21 mouse cellular contexts compared by ENCODE assay signal in genomic region chr10:63803909-63804308, GRCm38 (mm10).
A peak's percentile ranks its signal among the peaks of the same experiment; 100 is the strongest.
DNase-seq lines count a peak whose midpoint lies in the region; ATAC-seq and TF ChIP-seq lines count a peak whose summit lies in the region.
"Had no signal": no experiment of that assay in that cellular context is flagged by ENCODE, and none has a peak within 500 bp of the region (broad histone marks: within the 10 kb centered on the region; RNA-seq: fewer than 3 reads in every experiment).

No protein-coding gene starts in this region.

- ATAC-seq in hindbrain, postnatal 0 days: no peak
- ATAC-seq in hindbrain, embryonic 16.5 days: no peak
- ATAC-seq in midbrain, embryonic 15.5 days (replicated peaks): no peak

- no peak overlapping the region for H3K4me3 ChIP-seq in hindbrain, postnatal 0 days (ENCODE audit: low read length)
- no peak overlapping the region for H3K4me3 ChIP-seq in hindbrain, embryonic 16.5 days (ENCODE audit: low read length)
- H3K4me3 ChIP-seq in midbrain, embryonic 15.5 days: no peak overlapping the region
- H3K4me3 ChIP-seq: midbrain, embryonic 12.5 days; myocyte; neural tube, embryonic 15.5 days; stomach, embryonic 15.5 days had no signal

- no peaks in the 10 kb centered on the region for H3K27me3 ChIP-seq in hindbrain, postnatal 0 days (ENCODE audit: insufficient read depth, low read length)
- no peaks in the 10 kb centered on the region for H3K27me3 ChIP-seq in hindbrain, embryonic 16.5 days (replicated peaks; ENCODE audit: control insufficient read depth, insufficient read depth, low read length)
- H3K27me3 ChIP-seq in midbrain, embryonic 15.5 days (replicated peaks): no peaks in the 10 kb centered on the region
- H3K27me3 ChIP-seq: midbrain, embryonic 12.5 days; neural tube, embryonic 15.5 days; stomach, embryonic 15.5 days had no signal

- H3K4me2 ChIP-seq in hindbrain, postnatal 0 days (ENCODE audit: low read depth, low read length): no peak overlapping the region
- H3K4me2 ChIP-seq in hindbrain, embryonic 16.5 days (ENCODE audit: low read length): no peak overlapping the region
- no peak overlapping the region for H3K4me2 ChIP-seq in midbrain, embryonic 15.5 days
- H3K4me2 ChIP-seq: liver, embryonic 11.5 days; lung, embryonic 14.5 days; midbrain, embryonic 12.5 days; neural tube, embryonic 15.5 days; stomach, embryonic 15.5 days had no signal

- 85% methylated on average over 6 of the region's 6 CpGs for WGBS in hindbrain, postnatal 0 days
- WGBS in hindbrain, embryonic 16.5 days: 73% methylated on average over 6 of the region's 6 CpGs
- WGBS in midbrain, embryonic 15.5 days: 89% methylated on average over 6 of the region's 6 CpGs

- TF ChIP-seq CTCF in hindbrain, postnatal 0 days (IDR thresholded peaks at IDR 0.05; ENCODE audit: low read depth): no peak

- H3K36me3 ChIP-seq in hindbrain, postnatal 0 days (ENCODE audit: insufficient read depth, low read length): no peaks in the 10 kb centered on the region
- no peaks in the 10 kb centered on the region for H3K36me3 ChIP-seq in hindbrain, embryonic 16.5 days (ENCODE audit: control insufficient read depth, insufficient read depth, low read length)
- H3K36me3 ChIP-seq in midbrain, embryonic 15.5 days (replicated peaks): no peaks in the 10 kb centered on the region
- H3K36me3 ChIP-seq: midbrain, embryonic 12.5 days; neural tube, embryonic 15.5 days; stomach, embryonic 15.5 days had no signal

- DNase-seq in hindbrain, postnatal 0 days (ENCODE audit: low spot score): peak; percentile 10
- DNase-seq in brain, embryonic 18.5 days (ENCODE audit: low read depth, low spot score): peak; percentile 74
- peak; percentile 72 for DNase-seq in layer of hippocampus, adult 11-12 months (ENCODE audit: low spot score)
- peak; percentile 32 to 50 for DNase-seq in layer of hippocampus, postnatal 36 days
- DNase-seq in gastrocnemius, postnatal 14 days: no peak
- DNase-seq in kidney, adult 8-10 months: no peak
- DNase-seq: adrenal gland, postnatal 25 days; cerebellum, adult 9-10 months; heart, adult 11 months; heart, postnatal 4 days; kidney, adult 18-20 months; kidney, postnatal 14 days; lung, embryonic 14.5 days; lung, postnatal 4 days had no signal

- no peak overlapping the region for H3K27ac ChIP-seq in hindbrain, postnatal 0 days
- no peak overlapping the region for H3K27ac ChIP-seq in hindbrain, embryonic 16.5 days (ENCODE audit: low read depth, low read length)
- H3K27ac ChIP-seq in midbrain, embryonic 15.5 days: no peak overlapping the region
- H3K27ac ChIP-seq: midbrain, embryonic 12.5 days; neural tube, embryonic 15.5 days; stomach, embryonic 15.5 days had no signal

- no peak overlapping the region for H3K9ac ChIP-seq in hindbrain, postnatal 0 days (replicated peaks; ENCODE audit: low read length)
- no peak overlapping the region for H3K9ac ChIP-seq in hindbrain, embryonic 16.5 days (ENCODE audit: low read depth, low read length)
- no peak overlapping the region for H3K9ac ChIP-seq in midbrain, embryonic 15.5 days
- H3K9ac ChIP-seq: lung, embryonic 14.5 days; midbrain, embryonic 12.5 days; neural tube, embryonic 15.5 days; stomach, embryonic 15.5 days had no signal

- H3K9me3 ChIP-seq in hindbrain, postnatal 0 days (ENCODE audit: low read length): no peaks in the 10 kb centered on the region
- peaks cover 4% of the 10 kb centered on the region; the same call in 1 of the 2 replicates for H3K9me3 ChIP-seq in hindbrain, embryonic 16.5 days (ENCODE audit: control insufficient read depth, low read length)
- no peaks in the 10 kb centered on the region for H3K9me3 ChIP-seq in midbrain, embryonic 15.5 days
- H3K9me3 ChIP-seq: midbrain, embryonic 12.5 days; neural tube, embryonic 15.5 days; stomach, embryonic 15.5 days had no signal

- intact Hi-C loops in gastrocnemius, postnatal 14 days (cut with DNase I; ENCODE audit: low total_unique reads): no loop called here

- no peaks in the 10 kb centered on the region for H3K4me1 ChIP-seq in hindbrain, postnatal 0 days (ENCODE audit: insufficient read depth, low read length)
- no peaks in the 10 kb centered on the region for H3K4me1 ChIP-seq in hindbrain, embryonic 16.5 days (ENCODE audit: control insufficient read depth, insufficient read depth, low read depth, low read length)
- H3K4me1 ChIP-seq in midbrain, embryonic 15.5 days: no peaks in the 10 kb centered on the region
- H3K4me1 ChIP-seq: midbrain, embryonic 12.5 days; stomach, embryonic 15.5 days had no signal

Comparison
In these comparisons a context has a peak if more than half of its experiments do, and no peak if none do; other contexts are left out.
1. DNase-seq: peak in hindbrain, postnatal 0 days (single experiment), brain, embryonic 18.5 days (single experiment), layer of hippocampus, adult 11-12 months (single experiment) and layer of hippocampus, postnatal 36 days (2 of 2); none in gastrocnemius, postnatal 14 days (single experiment) and kidney, adult 8-10 months (0 of 2).